Mouse (Mus musculus): ENCODE results near the gene Tmem258. TPM values are rescaled to one million over a fixed set of nuclear protein-coding genes. Genes with fewer than 3 reads are reported as not detected.

The Tmem258 gene
- total RNA-seq, 4 experiments from 2014 or later, result 74.3 to 86.5 (median 83.2) TPM

- DNase-seq (ENCODE audit: low spot score in 2 of 2), result no peak
These were observed 17.8 kb downstream of the Tmem258 start for GRCm38 (mm10) chr19:10221585-10221984.

GRCm38 (mm10) chr19:10222656-10223055, 18.8 kb downstream of the Tmem258 start:
- no peak for DNase-seq (ENCODE audit: low spot score in 2 of 2)

GRCm38 (mm10) chr19:10223561-10223960, 19.7 kb downstream of the Tmem258 start:
- no peak for DNase-seq (ENCODE audit: low spot score in 2 of 2)

DNA sequence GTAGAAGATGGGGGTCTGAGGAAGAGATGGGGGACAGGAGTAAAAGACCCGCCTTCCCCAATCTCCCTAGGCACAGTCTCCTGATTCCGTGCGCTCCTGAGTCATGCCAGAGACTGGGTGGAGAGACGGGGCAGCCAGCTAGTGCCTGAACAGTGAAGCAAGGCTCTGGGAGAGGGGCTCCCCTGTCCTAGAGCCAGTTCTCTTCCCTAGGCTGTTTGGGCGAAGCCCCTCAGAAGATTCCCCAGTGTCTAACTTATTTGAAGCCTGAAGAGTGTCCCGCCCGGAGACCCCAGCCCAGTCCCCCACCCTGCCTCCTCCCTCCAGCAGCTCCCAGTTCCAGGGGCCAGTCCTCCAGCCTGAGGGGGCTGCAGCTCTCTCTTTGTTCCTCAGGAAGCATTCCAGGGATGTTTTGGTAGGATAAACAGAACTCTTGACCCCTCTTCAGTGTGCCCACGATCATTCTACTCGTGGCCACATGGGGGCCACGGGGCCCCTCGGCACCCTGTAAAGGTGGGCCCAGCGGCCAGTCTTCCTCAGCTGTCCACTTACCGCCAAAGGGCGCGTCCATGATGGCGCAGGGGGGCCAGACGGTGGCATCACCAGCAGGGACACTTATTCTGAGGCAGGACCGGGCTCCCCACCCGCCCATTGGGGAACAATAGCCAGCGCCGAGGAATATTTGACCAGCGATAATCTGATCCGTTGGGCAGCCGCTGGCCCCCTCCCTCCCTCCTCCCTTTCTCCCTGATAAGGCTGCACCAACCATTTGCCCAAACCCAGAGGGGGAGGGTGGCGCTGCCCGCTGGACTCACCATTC, 21.0 kb downstream of the Tmem258 start:
- no peak for DNase-seq (ENCODE audit: low spot score in 2 of 2)

GRCm38 (mm10) chr19:10225767-10226166, 22.0 kb downstream of the Tmem258 start:
- DNase-seq (ENCODE audit: low spot score in 2 of 2), result no peak

DNA sequence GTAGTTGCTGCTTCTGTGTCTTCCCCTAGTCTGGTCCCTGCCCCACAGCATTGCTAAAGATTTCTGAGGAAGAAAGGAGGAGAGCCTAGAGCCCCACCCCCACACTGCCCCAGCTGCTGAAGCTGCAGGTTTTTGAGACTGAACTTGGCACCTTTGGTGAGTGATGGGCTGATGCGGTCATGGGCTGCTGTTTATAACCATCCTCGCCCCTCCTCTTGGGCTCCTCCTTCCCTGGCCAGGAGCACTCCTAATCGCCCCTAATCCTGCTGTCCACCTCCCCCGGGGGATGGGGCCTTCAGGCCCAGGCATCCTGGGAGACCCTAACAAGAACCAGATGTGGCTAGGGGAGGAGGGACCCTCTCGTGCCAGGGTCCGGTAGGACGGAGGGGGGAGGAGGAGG, 27.2 kb downstream of the Tmem258 start:
- DNase-seq (ENCODE audit: low spot score in 2 of 2), result no peak

- no peak for DNase-seq (ENCODE audit: low spot score in 2 of 2)
These were observed 28.1 kb downstream of the Tmem258 start for GRCm38 (mm10) chr19:10231871-10232270.

GRCm38 (mm10) chr19:10232327-10233017, 28.7 kb downstream of the Tmem258 start:
- DNase-seq (ENCODE audit: low spot score in 2 of 2), result no peak

DNA sequence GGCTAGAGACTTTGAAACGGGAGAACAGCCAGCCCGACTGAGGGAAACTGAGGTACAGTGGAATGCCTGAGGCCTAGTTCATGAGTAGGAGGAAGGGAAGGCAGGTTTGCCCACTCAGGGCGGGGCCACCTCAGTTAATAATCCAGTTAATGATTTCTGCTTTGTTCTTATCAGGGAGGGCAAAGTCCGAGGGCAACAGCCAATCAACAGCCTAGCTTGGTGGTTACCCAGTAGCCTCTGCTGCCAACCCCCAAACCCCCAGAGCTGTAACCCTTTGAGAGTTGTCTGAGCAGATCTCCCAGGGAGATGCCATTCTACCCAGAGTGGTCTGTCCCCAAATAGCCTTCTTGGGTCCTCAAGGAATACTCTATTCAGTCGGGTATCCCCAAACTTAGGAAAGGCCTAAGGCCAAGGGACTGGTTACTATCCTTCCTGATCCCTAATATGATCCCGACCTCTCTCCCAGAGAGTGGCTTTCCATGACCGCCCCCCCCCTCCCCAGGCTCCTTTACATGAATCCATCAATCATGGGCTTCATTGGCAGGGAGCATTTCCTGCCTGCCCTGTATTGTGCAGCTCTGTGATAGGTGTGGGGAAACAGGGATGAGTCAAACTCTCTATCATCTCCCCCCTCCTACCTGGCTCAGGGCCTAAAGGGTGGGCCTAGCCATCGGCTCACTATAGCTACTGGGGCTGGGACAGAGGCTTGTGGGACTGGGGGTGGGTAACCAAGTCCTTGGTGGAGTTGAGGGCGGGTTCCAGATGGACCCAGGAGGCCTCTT, 32.2 kb downstream of the Tmem258 start:
- no peak for DNase-seq (ENCODE audit: low spot score in 2 of 2)

DNA sequence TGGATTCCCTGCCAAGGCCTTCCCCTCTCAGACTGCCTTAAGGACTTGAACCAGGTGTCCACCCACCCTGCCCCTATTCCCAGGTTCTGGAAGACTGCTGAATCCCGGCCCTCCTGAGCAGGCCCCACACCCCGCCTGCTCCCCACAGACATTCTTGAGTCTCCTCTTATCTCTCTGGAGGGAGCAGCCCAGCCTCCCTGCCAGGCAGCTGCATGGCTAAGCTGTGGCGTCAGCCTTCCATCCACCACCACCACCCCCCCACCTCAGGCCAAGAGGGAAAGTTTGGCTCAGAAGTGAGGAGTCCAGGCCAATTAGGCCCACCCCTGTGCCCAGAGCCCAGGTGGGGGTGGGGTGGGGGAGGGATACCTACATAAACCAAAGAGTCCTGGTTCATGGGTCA, 34.7 kb downstream of the Tmem258 start:
- no peak for DNase-seq (ENCODE audit: low spot score in 2 of 2)

GRCm38 (mm10) chr19:10239419-10239818, 35.6 kb downstream of the Tmem258 start:
- no peak for DNase-seq (ENCODE audit: low spot score in 2 of 2)

DNA sequence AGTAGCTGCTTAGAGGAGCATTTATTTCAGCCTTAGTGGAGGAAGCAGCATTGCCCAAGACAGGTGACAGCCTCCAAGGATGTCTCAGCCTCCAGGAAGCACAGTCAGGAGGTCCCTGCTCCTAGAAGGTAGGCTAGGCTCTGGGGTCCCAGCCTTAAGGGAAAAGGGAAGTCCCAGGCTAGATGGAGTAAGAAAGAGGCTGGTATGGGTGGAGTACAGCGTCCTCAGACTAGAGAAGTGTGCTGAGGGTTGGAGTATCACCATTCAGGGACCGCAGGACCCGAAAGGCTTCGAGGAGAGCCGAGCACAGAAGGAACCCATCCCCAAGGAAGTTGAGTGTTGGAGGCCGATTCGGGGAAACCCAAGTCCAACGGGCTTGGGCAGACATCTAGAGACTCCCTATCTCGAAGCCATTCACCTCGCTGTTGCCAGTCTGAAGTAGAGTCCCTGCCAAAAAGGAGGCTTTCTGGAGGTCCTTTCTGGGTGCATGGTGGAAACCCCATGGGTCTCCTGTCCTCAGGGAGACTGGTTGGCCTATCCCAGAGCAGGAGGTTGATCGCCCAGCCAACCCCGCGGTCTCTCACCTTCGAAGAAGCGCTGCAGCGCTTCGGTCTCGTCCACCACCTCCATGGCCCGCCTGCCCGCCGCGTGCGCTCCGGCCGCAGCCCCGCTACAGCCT, 36.3 kb downstream of the Tmem258 start:
- no peak for DNase-seq (ENCODE audit: low spot score in 2 of 2)

- DNase-seq (ENCODE audit: low spot score in 2 of 2), result peak; percentile 30 to 55
These were observed 37.0 kb downstream of the Tmem258 start, which contains the start of gene Myrf for GRCm38 (mm10) chr19:10240654-10241305. Gene Myrf, minus strand, starts transcription at chr19:10240748.

DNA sequence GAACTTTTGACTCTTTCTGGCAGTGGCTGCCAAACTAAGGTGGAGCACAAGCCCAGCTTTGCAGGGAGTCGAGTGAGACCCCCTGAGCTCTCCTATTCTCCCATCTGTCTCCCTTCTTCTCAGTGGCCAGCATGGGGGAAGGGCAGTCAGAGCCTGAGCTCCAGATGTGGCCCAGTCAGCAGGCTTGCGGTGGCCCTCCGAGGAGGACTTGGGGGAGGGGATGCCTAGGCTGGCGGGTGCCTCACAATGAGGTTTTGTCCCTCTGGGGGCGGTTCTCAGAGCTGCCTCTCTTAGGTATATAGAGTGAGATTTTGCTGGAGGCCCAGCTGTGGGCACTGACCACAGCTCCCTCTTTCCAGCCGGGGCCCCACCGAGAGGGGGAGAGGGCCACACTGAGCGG, 39.1 kb downstream of the Tmem258 start:
- DNase-seq (ENCODE audit: low spot score in 2 of 2), result no peak

- DNase-seq (ENCODE audit: low spot score in 2 of 2), result no peak
These were observed 40.4 kb downstream of the Tmem258 start for GRCm38 (mm10) chr19:10244183-10244582.

DNA sequence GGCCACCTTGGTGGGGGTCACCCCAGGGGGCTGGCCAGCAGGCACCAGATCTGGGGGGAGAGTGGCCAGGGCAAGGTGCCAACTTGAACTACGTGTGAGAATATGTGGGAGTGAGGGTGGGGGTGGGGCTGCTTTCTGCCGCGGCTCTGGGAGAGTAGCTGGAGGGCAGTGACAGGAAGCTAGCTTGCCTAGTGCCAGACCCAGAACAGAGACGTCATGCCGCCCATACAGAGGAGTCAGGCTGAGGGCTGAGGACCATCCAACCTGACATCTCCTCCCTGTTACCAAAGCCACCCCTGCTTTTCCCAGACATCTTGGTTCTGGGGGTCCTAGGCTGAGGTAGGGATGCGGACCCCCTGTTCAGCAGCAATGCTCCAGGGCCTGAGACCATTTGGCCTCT, 43.4 kb downstream of the Tmem258 start:
- no peak for DNase-seq (ENCODE audit: low spot score in 2 of 2)

DNA sequence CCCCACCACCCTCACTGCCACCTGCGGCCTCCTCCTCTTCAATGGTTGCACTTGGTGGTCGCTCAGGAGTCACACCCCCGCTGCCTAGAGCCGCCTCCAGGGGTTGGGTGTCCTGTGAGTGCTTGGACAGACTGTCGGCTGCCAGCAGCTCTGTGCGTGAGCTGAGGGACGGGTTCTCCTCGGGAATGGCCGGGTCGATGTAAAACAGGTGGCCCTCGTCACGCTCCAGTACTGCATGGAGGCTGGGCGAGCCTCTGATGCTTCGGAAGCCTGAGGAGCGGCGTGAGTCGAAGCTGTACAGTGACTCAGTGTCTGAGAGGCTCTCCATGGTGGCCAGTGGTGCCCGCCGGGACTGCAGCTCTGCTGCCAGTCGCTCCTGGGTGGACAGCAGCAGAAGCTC, 44.3 kb downstream of the Tmem258 start:
- DNase-seq (ENCODE audit: low spot score in 2 of 2), result no peak
